Mouse (Mus musculus): ENCODE data around the gene Cotl1.
A peak's percentile ranks its signal among the peaks of the same experiment; 100 is the strongest.

Cotl1 gene

DNA sequence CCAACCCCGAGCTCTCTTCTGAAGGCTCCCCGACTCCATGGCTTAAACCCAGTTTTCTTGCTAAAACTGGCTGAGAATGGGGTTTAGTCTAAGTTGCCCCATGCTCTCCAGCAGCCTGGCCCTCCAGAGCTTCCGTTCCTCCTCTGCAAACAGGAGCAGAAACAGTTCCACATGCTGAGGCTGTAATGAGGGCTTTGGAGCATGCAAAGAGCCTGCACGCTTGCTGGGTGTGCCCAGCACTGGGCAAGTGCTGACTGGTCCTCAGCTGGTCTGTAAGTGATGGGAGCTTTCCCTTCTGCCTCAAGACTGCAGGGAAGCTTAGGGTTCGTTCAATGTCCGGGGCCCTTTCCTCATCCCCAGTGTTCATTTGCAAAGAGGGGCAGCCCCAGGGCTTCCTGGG is 24.1 kb downstream of the Cotl1 start:
- no peak for DNase-seq

GRCm38 (mm10) chr8:119812650-119813431 is 27.5 kb downstream of the Cotl1 start:
- peak; percentile 67 for DNase-seq

GRCm38 (mm10) chr8:119811925-119812324 is 28.4 kb downstream of the Cotl1 start:
- no peak for DNase-seq

DNA sequence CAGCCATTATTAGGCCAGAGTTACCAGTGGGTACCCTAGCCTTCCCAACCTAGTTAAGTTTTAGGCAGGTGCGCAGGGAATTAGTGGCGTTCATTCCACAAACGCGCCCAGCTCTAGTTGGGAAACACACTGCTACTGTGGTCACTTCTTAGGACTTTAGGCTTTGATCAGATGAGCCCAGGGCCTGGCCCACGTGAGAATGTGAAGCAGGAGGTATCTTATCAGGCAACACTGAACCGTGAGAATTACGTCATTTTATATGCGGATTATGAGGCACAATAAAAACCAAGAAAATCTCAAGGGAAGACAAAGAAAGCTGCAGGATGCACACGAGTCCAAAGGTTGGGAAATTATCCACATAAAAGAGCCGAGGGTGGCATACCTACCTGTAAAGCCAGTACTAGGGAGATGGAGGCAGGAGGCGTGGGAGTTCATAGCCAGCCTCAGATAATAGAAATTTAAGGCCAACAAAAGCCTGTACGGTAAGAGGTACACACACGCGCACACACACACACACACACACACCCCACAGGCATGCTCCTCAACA is 29.3 kb downstream of the Cotl1 start:
- no peak for DNase-seq

- no peak for DNase-seq
Observed at GRCm38 (mm10) chr8:119810127-119810868, 30.0 kb downstream of the Cotl1 start.

- no peak for DNase-seq
Observed at GRCm38 (mm10) chr8:119809620-119810019, 30.7 kb downstream of the Cotl1 start.

GRCm38 (mm10) chr8:119807687-119808086 is 32.7 kb downstream of the Cotl1 start:
- DNase-seq, result no peak

DNA sequence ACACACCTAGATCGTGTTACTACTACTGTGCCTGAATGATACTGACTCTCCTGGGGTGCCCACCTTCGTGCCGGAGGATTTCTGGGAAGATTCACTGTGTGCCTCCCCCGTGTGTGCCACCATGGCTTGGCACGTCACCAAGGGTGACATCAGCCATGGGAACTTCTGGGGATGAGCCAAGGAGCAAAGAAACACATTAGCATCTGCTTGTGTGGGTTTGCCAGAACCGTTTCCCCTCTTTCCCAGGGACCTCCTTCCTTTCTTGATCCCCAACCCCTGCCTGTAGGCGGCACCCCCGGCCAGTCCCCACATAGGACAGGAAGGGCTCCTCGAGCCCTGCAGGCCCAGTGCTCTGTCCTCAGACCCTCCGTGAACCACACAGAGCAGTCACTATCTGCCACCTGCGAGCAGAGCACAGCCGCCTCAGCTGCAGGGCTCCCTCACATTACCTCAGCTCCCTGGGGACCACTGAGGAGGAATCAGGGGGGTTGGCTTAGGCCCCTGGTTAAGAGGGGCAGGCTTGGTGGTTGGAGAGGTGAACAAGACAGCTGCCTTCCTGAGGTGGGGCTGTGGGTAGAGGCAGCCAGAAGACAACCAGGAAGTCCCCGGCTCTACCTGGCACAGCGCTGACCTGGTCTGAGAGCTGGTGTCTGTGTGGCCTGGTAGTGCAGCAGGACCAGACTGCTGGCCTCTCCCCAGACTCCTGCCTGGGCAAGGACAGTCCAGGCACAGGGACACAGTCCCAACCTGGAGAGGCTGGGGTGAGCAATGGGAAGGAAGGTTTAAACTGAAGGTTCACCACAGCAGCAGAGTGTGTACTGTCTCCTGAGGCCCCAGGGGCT is 33.7 kb downstream of the Cotl1 start:
- no peak for DNase-seq

- no peak for DNase-seq
Observed at GRCm38 (mm10) chr8:119805275-119805674, 35.1 kb downstream of the Cotl1 start.

- no peak for DNase-seq
Observed at GRCm38 (mm10) chr8:119802592-119802991, 37.8 kb downstream of the Cotl1 start.

GRCm38 (mm10) chr8:119801168-119801567 is 39.2 kb downstream of the Cotl1 start:
- no peak for DNase-seq

- DNase-seq, result no peak
Observed at GRCm38 (mm10) chr8:119798965-119799264, 41.4 kb downstream of the Cotl1 start.

DNA sequence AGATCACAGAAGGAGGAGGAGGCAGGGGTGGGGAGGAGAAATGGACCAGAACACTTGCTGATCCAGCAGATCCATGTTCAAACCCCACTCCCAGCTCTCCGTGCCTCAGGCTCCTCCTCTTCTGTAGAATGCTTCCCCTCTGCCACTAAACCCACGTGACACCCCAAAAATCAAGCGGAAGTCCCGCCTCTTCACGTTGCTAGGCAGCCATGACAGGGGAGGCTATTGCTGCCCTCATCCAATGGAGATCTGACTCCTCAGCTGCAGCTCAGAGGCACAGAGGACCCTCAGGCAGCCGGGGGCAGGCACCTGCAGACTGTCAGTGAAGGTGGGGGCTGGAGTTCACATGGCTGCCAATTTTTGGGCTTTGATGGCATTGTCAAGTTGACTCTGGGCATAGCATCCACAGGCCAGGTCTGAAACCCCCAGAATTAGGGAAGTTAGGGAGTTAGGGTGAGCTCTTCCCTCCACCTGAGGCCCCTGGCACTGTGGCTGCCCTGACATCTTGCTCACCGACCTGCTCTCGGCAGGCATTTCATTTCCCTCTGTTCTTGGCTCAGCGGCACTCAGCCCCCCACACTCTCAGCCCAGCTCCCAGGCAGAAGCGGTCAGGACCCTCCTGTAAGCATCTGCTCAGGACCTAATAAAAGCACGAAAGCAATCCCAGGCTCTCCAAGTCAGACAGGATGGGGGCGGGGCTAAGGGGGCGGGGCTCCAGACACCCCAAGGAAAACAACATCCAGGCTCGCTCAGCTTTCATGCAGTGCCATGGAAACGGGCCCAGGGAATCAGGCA is 42.0 kb downstream of the Cotl1 start:
- DNase-seq, result peak; percentile 71

- no peak for DNase-seq
Observed at GRCm38 (mm10) chr8:119795651-119796050, 44.7 kb downstream of the Cotl1 start.

GRCm38 (mm10) chr8:119794689-119795088 is 45.7 kb downstream of the Cotl1 start:
- no peak for DNase-seq

DNA sequence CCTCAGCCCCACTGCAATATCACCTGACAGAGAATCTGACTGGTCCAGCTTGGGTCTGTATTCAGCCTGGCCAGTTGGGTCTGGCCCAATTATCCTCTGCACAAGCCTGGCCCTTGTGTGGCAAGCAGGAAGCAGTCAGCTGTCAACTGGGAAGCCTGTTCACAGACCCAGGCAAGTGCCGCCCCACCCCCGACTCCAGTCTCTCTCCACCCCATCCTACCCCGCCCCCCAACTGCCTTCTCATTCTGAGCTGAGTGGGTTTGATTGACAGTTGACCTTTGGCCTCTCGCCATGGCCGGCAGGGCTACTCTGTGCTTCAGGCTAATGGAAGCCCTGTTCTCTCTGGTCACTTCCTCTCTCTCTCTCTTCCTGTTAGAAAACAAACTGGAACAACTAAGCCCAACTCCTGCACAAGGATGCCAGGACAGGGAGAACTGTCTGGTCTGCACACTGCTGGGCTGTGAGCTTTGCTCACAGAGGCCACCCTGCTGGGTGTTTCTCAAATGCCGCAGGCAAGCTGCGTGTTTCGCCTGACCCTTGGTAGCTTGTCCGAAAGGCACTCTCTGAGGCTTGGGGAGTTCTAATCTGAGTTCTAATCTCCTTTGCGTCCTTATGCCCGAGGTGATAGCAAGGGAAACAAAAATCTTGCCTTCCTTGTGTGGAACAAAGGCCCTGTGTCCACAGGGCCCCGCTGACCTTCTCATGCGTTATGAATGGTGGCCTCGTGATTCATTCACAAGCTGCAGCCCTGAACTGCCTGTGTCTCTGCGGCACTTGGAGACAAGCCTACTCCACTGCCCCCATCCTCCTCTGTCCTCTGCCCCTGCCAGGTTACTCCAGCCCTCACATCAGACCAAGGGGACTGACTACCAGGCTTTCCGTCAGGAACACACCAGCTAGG is 48.3 kb downstream of the Cotl1 start:
- DNase-seq, result peak; percentile 71

DNA sequence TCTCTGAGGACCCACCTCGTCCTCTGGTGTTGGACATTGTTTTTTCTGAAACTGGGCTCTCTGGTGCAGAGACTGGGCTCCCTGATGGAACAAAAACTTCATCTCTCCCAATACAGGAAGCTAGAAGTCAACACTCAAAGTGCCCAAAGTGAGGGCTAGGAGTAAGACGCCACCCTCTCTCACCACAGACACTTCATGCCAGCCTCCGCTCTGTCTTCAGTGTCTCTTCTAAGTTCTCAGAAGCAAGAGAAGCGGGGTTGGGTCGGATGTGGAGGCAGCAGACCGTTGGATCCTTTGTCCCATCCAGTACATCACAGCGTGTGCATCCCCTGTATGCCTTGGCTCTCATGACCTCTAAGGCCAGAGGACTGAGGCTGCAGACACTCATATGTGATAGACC is 50.8 kb downstream of the Cotl1 start:
- no peak for DNase-seq

DNA sequence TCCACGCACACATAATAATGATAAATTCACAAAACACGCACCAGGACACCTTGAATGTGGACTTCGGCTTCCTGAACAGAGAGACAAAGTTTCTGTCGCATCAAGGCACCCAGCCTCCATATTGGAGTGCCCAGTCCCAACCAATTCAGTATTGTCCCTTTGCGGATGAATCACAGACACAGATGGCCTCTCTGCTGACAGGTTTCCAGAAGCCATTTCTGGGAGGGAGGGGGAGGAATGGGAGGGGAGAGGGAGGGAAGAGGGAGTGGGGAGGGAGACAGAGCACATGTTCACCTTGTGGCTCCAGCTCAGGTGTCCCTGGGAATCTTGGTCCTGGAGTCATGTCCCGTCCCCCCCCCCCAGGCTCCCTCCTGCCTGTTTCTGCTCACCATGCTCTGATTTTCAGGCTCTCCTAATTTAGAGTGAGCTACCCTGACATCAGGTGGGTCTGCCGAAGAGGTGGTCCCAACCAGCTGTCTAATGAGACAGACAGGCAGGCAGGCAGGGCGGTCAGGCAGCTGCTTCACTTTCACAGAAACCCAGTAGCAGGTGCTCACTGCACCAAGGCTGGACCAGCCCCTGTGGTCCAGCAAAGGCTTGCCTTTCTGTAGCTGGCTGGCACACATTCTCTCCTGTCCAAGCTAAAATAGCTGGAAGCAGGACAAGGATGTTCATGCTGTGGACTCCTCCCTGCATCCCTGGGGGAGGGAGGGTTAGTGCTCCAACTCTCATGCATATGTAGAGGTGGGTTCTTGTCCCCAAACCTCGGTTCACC is 51.5 kb downstream of the Cotl1 start:
- DNase-seq, result no peak

DNA sequence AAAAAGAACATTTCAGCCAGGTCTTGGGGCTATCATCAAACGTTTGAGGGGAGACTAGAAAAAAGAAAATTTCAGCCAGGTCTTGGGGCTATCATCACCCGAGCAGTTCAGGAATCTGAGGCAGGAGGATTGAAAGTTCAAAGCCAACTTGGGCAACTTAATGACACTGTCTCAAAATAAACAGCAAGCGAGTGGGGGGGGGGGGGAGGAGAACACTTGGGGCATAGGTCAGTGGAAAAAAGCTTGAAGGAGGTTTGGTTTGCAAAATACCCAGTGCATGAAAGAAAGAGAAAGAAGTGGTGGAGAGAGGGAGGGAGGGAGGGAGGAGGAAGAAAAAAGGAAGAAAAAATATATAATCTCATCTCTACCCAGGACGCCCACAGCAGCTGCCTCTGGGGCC is 53.0 kb downstream of the Cotl1 start:
- no peak for DNase-seq

GRCm38 (mm10) chr8:119786871-119787270 is 53.5 kb downstream of the Cotl1 start:
- DNase-seq, result no peak

Measured in kidney, postnatal 14 days (tissue).